Mouse (Mus musculus) B cell, adult 62 days (primary cell): ENCODE data around the gene Rsph1. TPM values are rescaled to one million over a fixed set of nuclear protein-coding genes. Genes with fewer than 3 reads are reported as not detected.

Experiments used
- total RNA-seq: library from RNA; stranded (reverse); gene quantifications from 4 replicates; pipeline ENCODE4 v1.2.4, GENCODE M21; 2023

Rsph1 gene
- total RNA-seq = 0.75 to 1.4 TPM (median 0.98 TPM) in 3 of 4 replicates, not detected in the other

GRCm38 (mm10) chr17:31276922-31277918 is at the start of gene Rsph1:
TSS of gene Rsph1 (minus strand) at chr17:31277383.

DNA sequence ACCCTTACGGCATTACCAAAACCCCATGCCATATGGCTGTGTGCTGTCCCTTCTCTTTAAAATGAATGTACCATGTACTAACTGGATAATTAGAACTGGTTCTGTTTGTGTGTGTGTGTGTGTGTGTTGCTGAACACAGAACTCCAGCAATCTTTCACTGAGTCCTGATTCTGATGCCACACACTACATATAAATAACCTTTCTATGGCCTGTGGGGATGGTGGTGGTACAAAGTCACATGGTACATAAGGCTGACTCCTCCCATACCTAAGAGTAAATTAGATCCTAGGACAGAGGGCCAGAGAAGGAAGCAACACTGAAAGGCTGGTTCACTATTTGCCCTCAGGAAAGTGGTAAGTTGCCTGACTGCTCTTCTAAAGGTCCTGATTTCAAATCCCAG is 9.3 kb upstream of the Rsph1 start, which contains the start of gene Slc37a1:
Gene Slc37a1, plus strand, starts transcription at position 301 of the 400 bp plus-strand sequence.

DNA sequence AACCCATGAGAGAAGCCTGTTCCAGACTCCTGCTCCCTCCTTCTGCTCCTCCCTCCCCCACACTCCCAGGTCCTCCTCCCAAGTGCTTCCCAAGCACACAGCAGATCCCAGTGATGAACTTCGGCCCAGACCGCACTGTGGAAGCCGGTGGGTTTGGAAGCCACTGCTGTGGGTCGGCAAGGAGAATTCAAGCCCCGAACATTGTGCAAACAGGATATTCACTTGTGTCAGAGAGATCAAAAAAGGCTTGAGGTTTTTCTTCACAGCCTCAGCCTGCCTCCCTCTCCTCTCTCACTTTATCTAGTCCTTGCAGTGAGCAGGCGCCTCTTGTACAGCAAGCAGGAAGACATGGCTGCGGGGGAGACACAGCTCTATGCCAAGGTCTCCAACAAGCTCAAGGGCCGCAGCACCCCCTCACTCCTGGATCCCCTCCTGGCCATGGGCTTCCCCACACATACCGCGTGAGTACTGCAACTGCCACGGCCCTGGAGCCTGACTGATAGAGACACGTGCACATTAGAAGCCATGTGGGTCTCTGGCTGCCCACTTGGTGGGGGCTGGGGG is 69.3 kb downstream of the Rsph1 start, which contains the start of gene Ubash3a:
Gene Ubash3a, plus strand, starts transcription at position 103 of the 564 bp plus-strand sequence.

Other genes starting within 250 kb of the Rsph1 start
- gene Abcg1, start 219.7 kb downstream of the Rsph1 start, total RNA-seq = 125 to 170 TPM (median 138 TPM) in 4 replicates
- gene Tff3, start 147.7 kb downstream of the Rsph1 start, total RNA-seq = not detected in 4 replicates
- not detected in 4 replicates for gene Tff2, start 133.1 kb downstream of the Rsph1 start, total RNA-seq
- gene Tff1, start 112.1 kb downstream of the Rsph1 start, total RNA-seq = not detected in 4 replicates
- gene Tmprss3, start 78.4 kb downstream of the Rsph1 start, total RNA-seq = 0.21 to 0.66 TPM (median 0.25 TPM) in 3 of 4 replicates, not detected in the other
- gene Ubash3a, start 69.5 kb downstream of the Rsph1 start, total RNA-seq = 0.36 to 0.66 TPM (median 0.50 TPM) in 3 of 4 replicates, not detected in the other
- 34.1 to 44.3 TPM (median 43.1 TPM) in 4 replicates for gene Slc37a1, start 9.4 kb upstream of the Rsph1 start, total RNA-seq
- gene Pde9a, start 108.8 kb upstream of the Rsph1 start, total RNA-seq = not detected in 4 replicates
- 40.3 to 44.2 TPM (median 42.3 TPM) in 4 replicates for gene Wdr4, start 242.6 kb upstream of the Rsph1 start, total RNA-seq
- gene Ndufv3, start 242.7 kb upstream of the Rsph1 start, total RNA-seq = 82.8 to 96.1 TPM (median 90.8 TPM) in 4 replicates